Mouse (Mus musculus): Measurements from ENCODE around the gene Abtb1.

Abtb1 gene

GRCm38 (mm10) chr6:88803051-88803450 is 38.7 kb downstream of the Abtb1 start:
- DNase-seq (ENCODE audit: low spot score in 2 of 2), result no peak

GRCm38 (mm10) chr6:88800735-88801134 is 41.0 kb downstream of the Abtb1 start:
- no peak for DNase-seq (ENCODE audit: low spot score in 2 of 2)

GRCm38 (mm10) chr6:88800191-88800590 is 41.6 kb downstream of the Abtb1 start:
- DNase-seq (ENCODE audit: low spot score in 2 of 2), result no peak

- DNase-seq (ENCODE audit: low spot score in 2 of 2), result no peak
These were observed 47.2 kb downstream of the Abtb1 start for GRCm38 (mm10) chr6:88794561-88794971.

- DNase-seq (ENCODE audit: low spot score in 2 of 2), result no peak
These were observed 47.9 kb downstream of the Abtb1 start for GRCm38 (mm10) chr6:88793872-88794271.

- DNase-seq (ENCODE audit: low spot score in 2 of 2), result no peak
These were observed 48.5 kb downstream of the Abtb1 start for GRCm38 (mm10) chr6:88793243-88793642.

GRCm38 (mm10) chr6:88792147-88792691 is 49.6 kb downstream of the Abtb1 start:
- DNase-seq (ENCODE audit: low spot score in 2 of 2), result no peak

GRCm38 (mm10) chr6:88791299-88791698 is 50.5 kb downstream of the Abtb1 start:
- no peak for DNase-seq (ENCODE audit: low spot score in 2 of 2)

GRCm38 (mm10) chr6:88788219-88788618 is 53.6 kb downstream of the Abtb1 start:
- no peak for DNase-seq (ENCODE audit: low spot score in 2 of 2)

GRCm38 (mm10) chr6:88787496-88787895 is 54.3 kb downstream of the Abtb1 start:
- no peak for DNase-seq (ENCODE audit: low spot score in 2 of 2)

GRCm38 (mm10) chr6:88786732-88787445 is 54.9 kb downstream of the Abtb1 start:
- no peak for DNase-seq (ENCODE audit: low spot score in 2 of 2)
